Mouse (Mus musculus): ENCODE data around the gene Sfn. TPM values are rescaled to one million over a fixed set of nuclear protein-coding genes. Genes with fewer than 3 reads are reported as not detected.

Sfn gene
- polyA plus RNA-seq, 1 experiment, result 7.6 TPM

DNA sequence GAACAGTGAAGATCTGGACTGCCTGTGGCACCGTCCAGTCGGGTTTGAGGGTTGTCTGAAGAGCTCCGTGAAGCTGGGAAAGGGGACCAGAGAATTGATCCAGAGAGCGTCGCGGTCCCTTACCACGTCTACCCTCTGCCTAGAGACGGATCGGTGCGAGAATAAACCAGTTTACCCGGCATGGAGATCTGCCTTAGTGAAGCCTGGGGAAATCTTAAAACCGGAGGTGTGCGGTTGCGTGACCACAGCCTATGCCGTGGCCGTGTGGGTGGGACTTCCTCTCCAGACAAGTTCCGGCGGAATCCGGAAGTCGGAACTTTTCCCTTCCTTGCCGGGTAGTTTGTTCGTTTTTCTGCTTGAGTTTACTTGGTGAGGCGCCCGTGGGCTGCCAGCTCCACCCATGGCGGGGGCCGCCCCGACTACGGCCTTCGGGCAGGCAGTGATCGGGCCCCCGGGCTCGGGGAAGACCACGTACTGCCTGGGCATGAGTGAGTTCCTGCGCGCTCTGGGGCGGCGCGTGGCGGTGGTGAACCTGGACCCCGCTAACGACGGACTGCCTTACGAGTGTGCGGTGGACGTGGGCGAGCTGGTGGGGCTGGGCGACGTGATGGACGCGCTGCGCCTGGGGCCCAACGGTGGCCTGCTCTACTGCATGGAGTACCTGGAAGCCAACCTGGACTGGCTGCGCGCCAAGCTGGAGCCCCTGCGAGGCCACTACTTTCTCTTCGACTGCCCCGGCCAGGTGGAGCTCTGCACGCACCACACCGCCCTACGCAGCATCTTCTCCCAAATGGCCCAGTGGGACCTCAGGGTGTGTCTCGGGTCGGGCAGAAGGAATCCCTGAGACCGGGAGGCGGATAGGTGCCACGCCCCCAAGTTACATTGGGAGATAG is 17.7 kb downstream of the Sfn start, which contains the start of gene Gpn2:
Gene Gpn2 (plus strand): TSS at position 304 of the 893 bp plus-strand sequence.
- WGBS, result 1% methylated on average over 65 of the region's 65 CpGs

DNA sequence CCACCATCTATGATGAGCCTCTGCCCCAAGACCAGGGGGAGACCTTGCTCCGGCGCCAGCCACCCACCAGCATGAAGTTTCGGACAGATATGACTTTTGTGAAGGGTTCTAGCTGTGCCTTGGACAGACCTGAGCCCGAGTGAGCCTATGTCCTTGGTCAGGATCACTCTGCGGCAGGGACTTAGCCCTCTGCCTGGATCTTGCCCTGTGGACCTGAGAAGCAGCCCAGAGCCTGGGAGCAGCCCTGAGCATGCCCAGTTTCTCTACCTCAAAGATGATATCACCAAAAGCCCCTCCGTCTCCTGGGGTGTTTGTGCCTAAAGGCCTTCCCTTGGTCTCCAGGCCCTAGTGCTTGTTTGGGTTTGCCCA is 18.3 kb downstream of the Sfn start:
- DNase-seq, result peak; percentile 54
- Histone ChIP-seq H3K4me3 (ENCODE audit: insufficient read depth, low read depth, low read length) (peak overlapping the region; percentile 70), H3K36me3 (ENCODE audit: control insufficient read depth, insufficient read depth, low read length) (no peaks in the 10 kb centered on the region), H3K4me1 (ENCODE audit: control insufficient read depth, insufficient read depth, low read length) (no peaks in the 10 kb centered on the region; the same call in 1 of the 2 replicates), H3K27ac (ENCODE audit: insufficient read depth, low read depth, low read length) (peak overlapping the region; percentile 81), H3K27me3 (replicated peaks; ENCODE audit: control insufficient read depth, insufficient read depth, low read length) (no peaks in the 10 kb centered on the region)
- WGBS, result 44% methylated on average over 6 of the region's 6 CpGs
- no peak for TF ChIP-seq POLR2A (IDR thresholded peaks at IDR 0.05; ENCODE audit: low read depth, low read length)
- TF ChIP-seq CTCF (conservative IDR thresholded peaks at IDR 0.05; ENCODE audit: insufficient read depth, insufficient read length, low read depth, low read length), result no peak

More for the DNA sequence above, 17.7 kb downstream of the Sfn start, which contains the start of gene Gpn2:
- Histone ChIP-seq H3K27me3 (replicated peaks; ENCODE audit: control insufficient read depth, insufficient read depth, low read length) (no peaks in the 10 kb centered on the region), H3K4me3 (ENCODE audit: insufficient read depth, low read depth, low read length) (peak within 1 kb of the TSS; percentile 70), H3K4me1 (ENCODE audit: control insufficient read depth, insufficient read depth, low read length) (no peaks in the 10 kb centered on the region; the same call in 1 of the 2 replicates), H3K27ac (ENCODE audit: insufficient read depth, low read depth, low read length) (peak within 1 kb of the TSS; percentile 81), H3K36me3 (ENCODE audit: control insufficient read depth, insufficient read depth, low read length) (no peaks in the 10 kb centered on the region)
- TF ChIP-seq POLR2A (IDR thresholded peaks at IDR 0.05; ENCODE audit: low read depth, low read length) (peak; percentile 34), CTCF (conservative IDR thresholded peaks at IDR 0.05; ENCODE audit: insufficient read depth, insufficient read length, low read depth, low read length) (no peak)
- DNase-seq, result peak; percentile 89

DNA sequence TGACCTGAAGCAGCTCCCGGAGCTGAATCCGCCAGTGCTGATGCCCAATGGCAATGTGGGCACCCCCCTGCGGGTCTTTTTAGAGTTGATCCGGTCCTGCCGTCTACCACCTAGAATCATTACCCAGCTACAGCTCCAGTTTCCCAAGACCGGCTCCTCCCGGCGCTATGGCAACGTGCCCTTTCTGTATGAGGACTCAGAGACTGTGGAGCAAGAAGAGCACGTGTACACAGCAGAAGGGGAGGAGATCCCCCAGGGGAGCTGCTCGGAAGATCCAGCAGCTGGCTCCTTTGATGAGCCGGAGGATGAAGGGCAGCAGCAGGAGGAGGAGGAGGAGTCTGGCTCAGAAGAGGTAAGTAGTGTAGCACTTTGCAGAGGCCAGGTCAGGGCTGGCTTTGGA is 24.0 kb downstream of the Sfn start:
- Histone ChIP-seq H3K36me3 (ENCODE audit: control insufficient read depth, insufficient read depth, low read length) (no peaks in the 10 kb centered on the region), H3K4me3 (ENCODE audit: insufficient read depth, low read depth, low read length) (no peak overlapping the region), H3K27ac (ENCODE audit: insufficient read depth, low read depth, low read length) (no peak overlapping the region), H3K27me3 (replicated peaks; ENCODE audit: control insufficient read depth, insufficient read depth, low read length) (no peaks in the 10 kb centered on the region), H3K4me1 (ENCODE audit: control insufficient read depth, insufficient read depth, low read length) (peaks cover 3% of the 10 kb centered on the region; the same call in 1 of the 2 replicates)
- WGBS, result 64% methylated on average over 12 of the region's 12 CpGs
- no peak for DNase-seq
- TF ChIP-seq POLR2A (IDR thresholded peaks at IDR 0.05; ENCODE audit: low read depth, low read length), result no peak
- TF ChIP-seq CTCF (conservative IDR thresholded peaks at IDR 0.05; ENCODE audit: insufficient read depth, insufficient read length, low read depth, low read length), result no peak

DNA sequence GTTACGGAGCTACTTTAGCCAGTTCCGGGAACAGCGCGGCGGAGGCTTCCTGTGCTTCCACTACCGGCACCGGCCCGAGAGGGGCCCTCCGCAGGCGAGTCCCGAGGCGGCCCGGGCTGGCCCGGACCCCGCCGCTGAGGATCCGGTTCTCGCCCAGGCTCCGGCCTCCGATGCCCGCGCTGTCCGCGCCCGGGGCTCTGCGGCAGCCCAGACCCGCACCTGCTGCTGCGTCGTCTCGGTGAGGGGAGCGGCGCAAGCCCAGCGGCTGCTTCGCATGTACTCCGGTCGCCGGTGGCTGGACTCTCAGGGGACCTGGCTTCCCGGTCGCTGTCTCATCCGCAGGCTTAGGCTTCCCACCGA is 27.1 kb downstream of the Sfn start:
- DNase-seq, result no peak
- Histone ChIP-seq H3K36me3 (ENCODE audit: control insufficient read depth, insufficient read depth, low read length) (no peaks in the 10 kb centered on the region), H3K4me1 (ENCODE audit: control insufficient read depth, insufficient read depth, low read length) (peaks cover 9% of the 10 kb centered on the region; the same call in 1 of the 2 replicates), H3K27ac (ENCODE audit: insufficient read depth, low read depth, low read length) (no peak overlapping the region), H3K27me3 (replicated peaks; ENCODE audit: control insufficient read depth, insufficient read depth, low read length) (no peaks in the 10 kb centered on the region), H3K4me3 (ENCODE audit: insufficient read depth, low read depth, low read length) (peak overlapping the region; percentile 68)
- TF ChIP-seq CTCF (conservative IDR thresholded peaks at IDR 0.05; ENCODE audit: insufficient read depth, insufficient read length, low read depth, low read length), result no peak
- no peak for TF ChIP-seq POLR2A (IDR thresholded peaks at IDR 0.05; ENCODE audit: low read depth, low read length)
- under 1% methylated on average over 41 of the region's 41 CpGs for WGBS

DNA sequence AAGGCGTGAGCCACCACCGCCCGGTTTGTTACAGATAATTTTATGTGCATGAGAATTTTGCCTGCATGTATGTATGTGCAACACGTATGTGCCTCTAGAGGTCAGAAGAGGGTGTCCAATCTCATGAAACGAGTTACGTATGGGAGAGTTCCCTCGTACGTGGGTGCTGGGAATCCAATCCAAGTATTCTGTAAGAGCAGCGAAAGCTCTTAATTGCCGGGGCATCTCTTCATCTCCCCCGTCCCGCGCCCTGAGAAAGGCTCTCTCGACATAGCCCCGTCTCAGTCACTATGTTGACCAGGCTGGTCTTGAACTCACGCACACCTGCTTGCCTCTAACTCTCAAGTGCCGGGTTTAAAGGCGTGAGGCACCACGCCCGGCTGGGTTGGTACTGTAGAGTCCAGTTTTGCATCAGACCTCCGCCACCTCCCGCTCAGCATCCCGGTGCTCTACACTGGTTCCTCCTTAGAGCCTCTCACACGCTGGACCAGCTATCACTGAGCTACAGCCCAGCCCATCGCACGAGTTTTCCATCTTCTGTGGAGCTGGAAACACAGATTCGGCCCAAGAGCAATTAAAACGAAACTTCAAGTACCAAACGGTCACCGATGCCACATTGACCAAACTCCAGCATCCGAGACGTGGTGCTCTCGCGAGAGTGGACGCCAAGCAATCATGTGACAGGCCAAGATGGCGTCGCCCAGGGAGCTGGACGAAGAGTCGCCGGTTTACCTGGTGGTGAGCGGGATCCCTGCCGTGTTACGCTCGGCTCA is 27.7 kb downstream of the Sfn start, which contains the start of gene Gpatch3:
Gene Gpatch3 (plus strand): TSS at position 676 of the 773 bp plus-strand sequence.
- Histone ChIP-seq H3K27ac (ENCODE audit: insufficient read depth, low read depth, low read length) (peak within 1 kb of the TSS; percentile 40), H3K36me3 (ENCODE audit: control insufficient read depth, insufficient read depth, low read length) (no peaks in the 10 kb centered on the region), H3K4me1 (ENCODE audit: control insufficient read depth, insufficient read depth, low read length) (peaks cover 12% of the 10 kb centered on the region; the same call in 1 of the 2 replicates), H3K27me3 (replicated peaks; ENCODE audit: control insufficient read depth, insufficient read depth, low read length) (no peaks in the 10 kb centered on the region), H3K4me3 (ENCODE audit: insufficient read depth, low read depth, low read length) (peak within 1 kb of the TSS; percentile 68)
- WGBS, result 5% methylated on average over 44 of the region's 44 CpGs
- TF ChIP-seq POLR2A (IDR thresholded peaks at IDR 0.05; ENCODE audit: low read depth, low read length) (peak; percentile 48), CTCF (conservative IDR thresholded peaks at IDR 0.05; ENCODE audit: insufficient read depth, insufficient read length, low read depth, low read length) (no peak)
- peak; percentile 97 for DNase-seq

DNA sequence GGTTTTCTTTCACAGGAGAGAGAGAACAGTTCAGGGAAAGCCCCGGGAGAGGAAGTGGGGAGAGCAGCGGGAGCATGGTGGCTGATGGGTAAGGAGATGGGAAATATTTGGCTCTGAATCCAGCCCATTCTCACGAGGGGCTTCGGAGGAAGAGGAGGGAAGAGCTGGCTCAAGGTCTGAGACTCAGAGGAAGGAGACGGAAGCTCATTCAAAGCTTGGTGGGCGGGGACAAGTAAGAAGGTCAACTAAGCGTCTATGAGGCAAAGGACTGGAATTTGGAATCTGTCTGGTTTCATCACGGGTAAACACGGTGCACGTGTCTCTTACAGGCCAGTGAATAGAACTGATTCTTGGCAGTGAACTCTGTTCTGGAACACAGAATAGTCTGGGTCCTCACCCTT is 31.9 kb downstream of the Sfn start:
- no peaks in the 10 kb centered on the region for H3K27me3 ChIP-seq (replicated peaks; ENCODE audit: control insufficient read depth, insufficient read depth, low read length)
- H3K4me1 ChIP-seq (ENCODE audit: control insufficient read depth, insufficient read depth, low read length), result peaks cover 14% of the 10 kb centered on the region; the same call in 1 of the 2 replicates
- no peak for TF ChIP-seq POLR2A (IDR thresholded peaks at IDR 0.05; ENCODE audit: low read depth, low read length)
- TF ChIP-seq CTCF (conservative IDR thresholded peaks at IDR 0.05; ENCODE audit: insufficient read depth, insufficient read length, low read depth, low read length), result no peak
- 9% methylated on average over 10 of the region's 10 CpGs for WGBS
- H3K36me3 ChIP-seq (ENCODE audit: control insufficient read depth, insufficient read depth, low read length), result no peaks in the 10 kb centered on the region
- 0 out of 2 replicates have a peak overlapping the region, but pooled peaks have one; percentile 22 for H3K4me3 ChIP-seq (ENCODE audit: insufficient read depth, low read depth, low read length)
- DNase-seq, result peak; percentile 93
- peak overlapping the region; percentile 70 for H3K27ac ChIP-seq (ENCODE audit: insufficient read depth, low read depth, low read length)

All from kidney, adult 2 months (tissue).